Mouse (Mus musculus): ENCODE results near the gene Mrpl4. TPM values are rescaled to one million over a fixed set of nuclear protein-coding genes. Genes with fewer than 3 reads are reported as not detected.

The Mrpl4 gene
- total RNA-seq (2021) = 10 to 100 TPM; 59.2 to 64.2 TPM
- long read RNA-seq, experiment 1, transcript Mrpl4-201 (9 exons, 1,288 nt) = major isoform, 34 of 51 reads
- long read RNA-seq, experiment 1, partial matches to known transcripts = 5 of 51 reads
- long read RNA-seq, experiment 1, other reads (novel, unspliced or antisense) = 12 of 51 reads
- long read RNA-seq, experiment 2, transcript Mrpl4-201 (9 exons, 1,288 nt) = major isoform, 25 of 42 reads
- long read RNA-seq, experiment 2, partial matches to known transcripts = 3 of 42 reads
- long read RNA-seq, experiment 2, other reads (novel, unspliced or antisense) = 12 of 42 reads

GRCm38 (mm10) chr9:21002627-21003551, at the start of gene Mrpl4:
Gene Mrpl4 (plus strand): TSS chr9:21002738.
- H3K4me3 ChIP-seq = peak within 1 kb of the TSS; percentile 98
- TF ChIP-seq CTCF (IDR thresholded peaks at IDR 0.05) = no peak
- peak within 1 kb of the TSS; percentile 69 for H3K27ac ChIP-seq
- DNase-seq (ENCODE audit: extremely low spot score in 1 of 2, low spot score in 2 of 2) = peak; percentile 92 to 95
- intact Hi-C loops (cut with DNase I) = loop anchor here (1.0 to 2.0 kb wide), 3 partner anchors 26 to 102 kb away; partner anchors contain the start of gene Icam4

- intact Hi-C loops (cut with DNase I) = no loop called here
- DNase-seq (ENCODE audit: extremely low spot score in 1 of 2, low spot score in 2 of 2) = no peak
- TF ChIP-seq CTCF (IDR thresholded peaks at IDR 0.05) = no peak
- Histone ChIP-seq H3K4me3 (no peak overlapping the region), H3K27ac (no peak overlapping the region)
Observed at GRCm38 (mm10) chr9:20956989-20957388, 45.5 kb upstream of the Mrpl4 start.

GRCm38 (mm10) chr9:20959430-20959938, 43.1 kb upstream of the Mrpl4 start, which contains the start of gene Dnmt1:
Gene Dnmt1 (minus strand): TSS chr9:20959888.
- no peak for TF ChIP-seq CTCF (IDR thresholded peaks at IDR 0.05)
- DNase-seq (ENCODE audit: extremely low spot score in 1 of 2, low spot score in 2 of 2) = no peak
- intact Hi-C loops (cut with DNase I) = no loop called here

GRCm38 (mm10) chr9:20961557-20961956, 41.0 kb upstream of the Mrpl4 start:
- intact Hi-C loops (cut with DNase I) = no loop called here
- DNase-seq (ENCODE audit: extremely low spot score in 1 of 2, low spot score in 2 of 2) = no peak
- H3K27ac ChIP-seq = no peak overlapping the region
- no peak overlapping the region for H3K4me3 ChIP-seq
- TF ChIP-seq CTCF (IDR thresholded peaks at IDR 0.05) = no peak

More at GRCm38 (mm10) chr9:20959430-20959938, 43.1 kb upstream of the Mrpl4 start, which contains the start of gene Dnmt1:
- Histone ChIP-seq H3K4me3 (no peak within 1 kb of the TSS), H3K27ac (no peak within 1 kb of the TSS)

- intact Hi-C loops (cut with DNase I) = no loop called here
- DNase-seq (ENCODE audit: extremely low spot score in 1 of 2, low spot score in 2 of 2) = no peak
- no peak overlapping the region for H3K4me3 ChIP-seq
- no peak overlapping the region for H3K27ac ChIP-seq
- TF ChIP-seq CTCF (IDR thresholded peaks at IDR 0.05) = no peak
Observed at GRCm38 (mm10) chr9:20965606-20966005, 36.9 kb upstream of the Mrpl4 start.

GRCm38 (mm10) chr9:20966008-20966407, 36.5 kb upstream of the Mrpl4 start:
- intact Hi-C loops (cut with DNase I) = no loop called here
- H3K4me3 ChIP-seq = no peak overlapping the region
- no peak overlapping the region for H3K27ac ChIP-seq
- no peak for DNase-seq (ENCODE audit: extremely low spot score in 1 of 2, low spot score in 2 of 2)
- no peak for TF ChIP-seq CTCF (IDR thresholded peaks at IDR 0.05)

GRCm38 (mm10) chr9:20966747-20967146, 35.8 kb upstream of the Mrpl4 start:
- Histone ChIP-seq H3K4me3 (no peak overlapping the region), H3K27ac (no peak overlapping the region)
- DNase-seq (ENCODE audit: extremely low spot score in 1 of 2, low spot score in 2 of 2) = no peak
- intact Hi-C loops (cut with DNase I) = no loop called here
- no peak for TF ChIP-seq CTCF (IDR thresholded peaks at IDR 0.05)

- TF ChIP-seq CTCF (IDR thresholded peaks at IDR 0.05) = no peak
- no peak overlapping the region for H3K4me3 ChIP-seq
- intact Hi-C loops (cut with DNase I) = no loop called here
- H3K27ac ChIP-seq = peak overlapping the region; percentile 85
- peak in 1 of 2 experiments; percentile 15 for DNase-seq (ENCODE audit: extremely low spot score in 1 of 2, low spot score in 2 of 2)
Observed at GRCm38 (mm10) chr9:20971751-20972140, 30.8 kb upstream of the Mrpl4 start.

GRCm38 (mm10) chr9:20972141-20972992, 30.2 kb upstream of the Mrpl4 start:
- Histone ChIP-seq H3K27ac (peak overlapping the region; percentile 85), H3K4me3 (peak overlapping the region; percentile 25)
- intact Hi-C loops (cut with DNase I) = no loop called here
- no peak for TF ChIP-seq CTCF (IDR thresholded peaks at IDR 0.05)
- DNase-seq (ENCODE audit: extremely low spot score in 1 of 2, low spot score in 2 of 2) = peak; percentile 47 to 48

- Histone ChIP-seq H3K4me3 (no peak overlapping the region), H3K27ac (peak overlapping the region; percentile 85)
- intact Hi-C loops (cut with DNase I) = no loop called here
- TF ChIP-seq CTCF (IDR thresholded peaks at IDR 0.05) = no peak
- no peak for DNase-seq (ENCODE audit: extremely low spot score in 1 of 2, low spot score in 2 of 2)
Observed at GRCm38 (mm10) chr9:20973001-20973681, 29.4 kb upstream of the Mrpl4 start.

- H3K27ac ChIP-seq = no peak overlapping the region
- no peak for TF ChIP-seq CTCF (IDR thresholded peaks at IDR 0.05)
- intact Hi-C loops (cut with DNase I) = no loop called here
Observed at GRCm38 (mm10) chr9:20973682-20974075, 28.9 kb upstream of the Mrpl4 start.

More at GRCm38 (mm10) chr9:20973682-20974075, 28.9 kb upstream of the Mrpl4 start:
- DNase-seq (ENCODE audit: extremely low spot score in 1 of 2, low spot score in 2 of 2) = no peak
- no peak overlapping the region for H3K4me3 ChIP-seq
